Comparison of ENCODE assay signal across 20 mouse cellular contexts in the genomic region with DNA sequence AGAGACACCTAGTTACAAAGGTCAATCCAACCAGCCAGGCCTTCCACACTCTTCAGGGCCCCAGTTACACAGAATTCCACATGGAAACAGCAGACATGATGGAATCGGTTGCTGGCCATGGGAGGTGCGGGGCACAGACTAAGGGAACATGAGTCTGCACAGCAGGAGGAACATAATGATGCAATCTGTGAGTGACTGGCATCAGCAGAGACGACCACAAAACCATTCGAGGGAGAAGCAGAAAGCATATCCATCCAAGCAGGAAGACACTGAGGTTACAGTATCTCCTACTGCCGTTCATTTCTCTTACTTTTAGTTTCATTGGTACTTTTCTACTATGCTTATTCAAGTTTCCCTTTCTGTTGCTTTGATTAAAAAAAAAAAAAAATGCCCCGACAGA. TPM values are rescaled to one million over a fixed set of nuclear protein-coding genes. Genes with fewer than 3 reads are reported as not detected.
A peak's percentile ranks its signal among the peaks of the same experiment; 100 is the strongest.
DNase-seq lines count a peak whose midpoint lies in the region; ATAC-seq and TF ChIP-seq lines count a peak whose summit lies in the region.
"Had no signal": no experiment of that assay in that cellular context is flagged by ENCODE, and none has a peak within 500 bp of the region (broad histone marks: within the 10 kb centered on the region; RNA-seq: fewer than 3 reads in every experiment).

No protein-coding gene starts in this region.

- no peak for TF ChIP-seq CTCF in forebrain, postnatal 0 days (IDR thresholded peaks at IDR 0.05; ENCODE audit: low read depth)

- DNase-seq in 3T3-L1 (ENCODE audit: low read depth, low spot score), result peak; percentile 40
- DNase-seq in B cell, adult 2 months, result peak; percentile 10 to 18
- no peak for DNase-seq in forebrain, postnatal 0 days
- no peak for DNase-seq in limb, embryonic 10.5 days (ENCODE audit: low spot score)
- DNase-seq in hindbrain, embryonic 14.5 days (ENCODE audit: low spot score), result no peak
- DNase-seq: cerebellum, postnatal 36 days; heart, postnatal 10 days; kidney, adult 8-10 months; kidney, postnatal 25 days; layer of hippocampus, adult 9-11 months; lung, postnatal 10 days; midbrain, embryonic 14.5 days had no signal

- H3K4me1 ChIP-seq in forebrain, postnatal 0 days (ENCODE audit: insufficient read depth), result no peaks in the 10 kb centered on the region
- H3K4me1 ChIP-seq in limb, embryonic 10.5 days, result no peaks in the 10 kb centered on the region
- H3K4me1 ChIP-seq in hindbrain, embryonic 14.5 days (replicated peaks; ENCODE audit: control insufficient read depth, insufficient read depth, low read length), result no peaks in the 10 kb centered on the region
- H3K4me1 ChIP-seq: heart, embryonic 10.5 days; limb, embryonic 13.5 days had no signal

- H3K36me3 ChIP-seq in forebrain, postnatal 0 days (ENCODE audit: insufficient read depth), result no peaks in the 10 kb centered on the region
- no peaks in the 10 kb centered on the region for H3K36me3 ChIP-seq in limb, embryonic 10.5 days
- no peaks in the 10 kb centered on the region for H3K36me3 ChIP-seq in hindbrain, embryonic 14.5 days (replicated peaks; ENCODE audit: control insufficient read depth, insufficient read depth)
- H3K36me3 ChIP-seq: heart, embryonic 10.5 days; limb, embryonic 13.5 days had no signal

- no peak overlapping the region for H3K27ac ChIP-seq in forebrain, postnatal 0 days (ENCODE audit: low read depth, low read length)
- no peak overlapping the region for H3K27ac ChIP-seq in limb, embryonic 10.5 days
- H3K27ac ChIP-seq in hindbrain, embryonic 14.5 days, result no peak overlapping the region
- H3K27ac ChIP-seq: embryonic facial prominence, embryonic 10.5 days; heart, embryonic 10.5 days; limb, embryonic 13.5 days; liver, embryonic 14.5 days had no signal

- no peak overlapping the region for H3K4me3 ChIP-seq in forebrain, postnatal 0 days (ENCODE audit: low read depth, low read length)
- H3K4me3 ChIP-seq in limb, embryonic 10.5 days, result no peak overlapping the region
- no peak overlapping the region for H3K4me3 ChIP-seq in hindbrain, embryonic 14.5 days (replicated peaks; ENCODE audit: low read length)
- H3K4me3 ChIP-seq: embryonic facial prominence, embryonic 10.5 days; heart, embryonic 10.5 days; limb, embryonic 13.5 days had no signal

- H3K27me3 ChIP-seq in forebrain, postnatal 0 days (ENCODE audit: insufficient read depth, low read length), result no peaks in the 10 kb centered on the region
- no peaks in the 10 kb centered on the region for H3K27me3 ChIP-seq in limb, embryonic 10.5 days (ENCODE audit: low read depth, poor library complexity, severe bottlenecking)
- H3K27me3 ChIP-seq in hindbrain, embryonic 14.5 days (ENCODE audit: control insufficient read depth, insufficient read depth, low read length), result no peaks in the 10 kb centered on the region
- H3K27me3 ChIP-seq: limb, embryonic 13.5 days had no signal

- no peak overlapping the region for H3K4me2 ChIP-seq in forebrain, postnatal 0 days (ENCODE audit: low read depth)
- no peak overlapping the region for H3K4me2 ChIP-seq in hindbrain, embryonic 14.5 days (replicated peaks)
- H3K4me2 ChIP-seq: limb, embryonic 13.5 days had no signal

- 79% methylated on average over 6 of the region's 6 CpGs for WGBS in forebrain, postnatal 0 days
- 86% methylated on average over 6 of the region's 6 CpGs for WGBS in limb, embryonic 10.5 days
- WGBS in hindbrain, embryonic 14.5 days, result 77% methylated on average over 6 of the region's 6 CpGs

- no peaks in the 10 kb centered on the region for H3K9me3 ChIP-seq in forebrain, postnatal 0 days (ENCODE audit: low read length)
- H3K9me3 ChIP-seq in limb, embryonic 10.5 days (replicated peaks), result no peaks in the 10 kb centered on the region
- no peaks in the 10 kb centered on the region for H3K9me3 ChIP-seq in hindbrain, embryonic 14.5 days (ENCODE audit: control insufficient read depth, low read length)
- H3K9me3 ChIP-seq: embryonic facial prominence, embryonic 10.5 days; heart, embryonic 10.5 days; limb, embryonic 13.5 days had no signal

- ATAC-seq in common myeloid progenitor, adult 5-6 weeks (replicated peaks; ENCODE audit: low read depth, poor library complexity, severe bottlenecking), result peak; percentile 98
- peak; percentile 84 for ATAC-seq in monocyte, adult 5-6 weeks (replicated peaks; ENCODE audit: insufficient number of reproducible peaks, low FRiP score, low TSS enrichment, poor library complexity, severe bottlenecking)
- no peak for ATAC-seq in forebrain, postnatal 0 days
- ATAC-seq in hindbrain, embryonic 14.5 days (ENCODE audit: low FRiP score), result no peak
- ATAC-seq: hindbrain, embryonic 16.5 days had no signal

- H3K9ac ChIP-seq in forebrain, postnatal 0 days, result no peak overlapping the region
- no peak overlapping the region for H3K9ac ChIP-seq in hindbrain, embryonic 14.5 days
- H3K9ac ChIP-seq: limb, embryonic 13.5 days; liver, embryonic 14.5 days had no signal

RNA-seq across cellular contexts. Expression of gene Efcab11, which starts 9.6 kb away (rescaled TPM):
- total RNA-seq in common myeloid progenitor, adult 5-6 weeks (2017), result 4.9 and 6.3 TPM in 2 replicates
- 0.64 to 6.7 TPM (median 2.5 TPM) in 3 replicates for total RNA-seq in monocyte, adult 5-6 weeks (2017)
- 3.3 and 3.4 TPM in 2 replicates for total RNA-seq in forebrain, postnatal 0 days (2014; rRNA removed)
- polyA plus RNA-seq in forebrain, postnatal 0 days (2015; fragmentation: Nextera tagmentation; extraction: Ambion mirVana), result 3.3 and 3.7 TPM in 2 replicates
- polyA plus RNA-seq in limb, embryonic 10.5 days (2016; fragmentation: Nextera tagmentation; extraction: Ambion mirVana), result 16.0 and 21.7 TPM in 2 replicates
- 5.9 and 6.4 TPM in 2 replicates for polyA plus RNA-seq in hindbrain, embryonic 14.5 days (2014; fragmentation: Nextera tagmentation; extraction: Ambion mirVana)
- total RNA-seq: gastrocnemius, adult 8-10 months had no signal

RNA-seq across cellular contexts. Expression of gene Tdp1, which starts 9.7 kb away (rescaled TPM):
- 18.9 and 25.4 TPM in 2 replicates for total RNA-seq in common myeloid progenitor, adult 5-6 weeks (2017)
- total RNA-seq in monocyte, adult 5-6 weeks (2017), result 3.5 to 15.1 TPM (median 4.2 TPM) in 3 replicates
- total RNA-seq in forebrain, postnatal 0 days (2014; rRNA removed), result 12.9 and 18.5 TPM in 2 replicates
- polyA plus RNA-seq in forebrain, postnatal 0 days (2015; fragmentation: Nextera tagmentation; extraction: Ambion mirVana), result 41.9 and 45.3 TPM in 2 replicates
- polyA plus RNA-seq in limb, embryonic 10.5 days (2016; fragmentation: Nextera tagmentation; extraction: Ambion mirVana), result 80.3 and 88.2 TPM in 2 replicates
- 49.0 and 49.2 TPM in 2 replicates for polyA plus RNA-seq in hindbrain, embryonic 14.5 days (2014; fragmentation: Nextera tagmentation; extraction: Ambion mirVana)

Comparison
In these comparisons a context has a peak if more than half of its experiments do, and no peak if none do; other contexts are left out.
1. DNase-seq: peak in 3T3-L1 (single experiment) and B cell, adult 2 months (2 of 2); none in forebrain, postnatal 0 days (single experiment), limb, embryonic 10.5 days (single experiment) and hindbrain, embryonic 14.5 days (single experiment).
2. ATAC-seq: peak in common myeloid progenitor, adult 5-6 weeks (single experiment) and monocyte, adult 5-6 weeks (single experiment); none in forebrain, postnatal 0 days (single experiment) and hindbrain, embryonic 14.5 days (single experiment).